Mouse (Mus musculus): ENCODE measurements around the gene Crtc2.
A peak's percentile ranks its signal among the peaks of the same experiment; 100 is the strongest.

Crtc2 gene

GRCm38 (mm10) chr3:90253653-90254418 is at the start of gene Crtc2:
Crtc2 (plus strand) TSS chr3:90254163.
- peak; percentile 97 to 98 for DNase-seq (ENCODE audit: low spot score in 2 of 2)

GRCm38 (mm10) chr3:90204582-90204981 is 49.4 kb upstream of the Crtc2 start:
- DNase-seq (ENCODE audit: low spot score in 2 of 2): no peak

DNA sequence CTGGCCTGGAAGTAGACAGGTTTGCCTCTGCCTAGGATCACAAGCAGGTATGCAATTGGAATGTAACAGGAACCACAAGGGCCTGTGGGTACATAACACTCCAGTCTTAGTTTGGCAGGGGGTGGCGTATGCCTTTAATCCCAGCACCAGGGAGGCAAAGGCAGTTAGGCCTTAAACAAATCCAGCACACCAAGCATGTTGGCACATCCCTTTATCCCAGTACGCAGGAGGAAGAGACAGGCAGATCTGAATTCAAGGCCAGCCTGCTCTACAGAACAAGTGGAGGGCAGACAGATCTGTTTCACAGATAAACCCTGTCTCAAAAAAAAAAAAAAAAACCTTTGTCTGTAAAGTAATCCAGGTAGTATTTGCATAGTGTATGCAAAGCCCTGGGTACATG is 45.3 kb upstream of the Crtc2 start:
- DNase-seq (ENCODE audit: low spot score in 2 of 2): no peak

- DNase-seq (ENCODE audit: low spot score in 2 of 2): no peak
These were observed 43.9 kb upstream of the Crtc2 start for GRCm38 (mm10) chr3:90209908-90210566.

GRCm38 (mm10) chr3:90211475-90212398 is 42.2 kb upstream of the Crtc2 start:
- DNase-seq (ENCODE audit: low spot score in 2 of 2): no peak

GRCm38 (mm10) chr3:90212723-90213122 is 41.2 kb upstream of the Crtc2 start:
- no peak for DNase-seq (ENCODE audit: low spot score in 2 of 2)

- peak; percentile 92 to 95 for DNase-seq (ENCODE audit: low spot score in 2 of 2)
These were observed 40.5 kb upstream of the Crtc2 start, which contains the start of the genes Rps27 and Rab13 for GRCm38 (mm10) chr3:90213377-90213866. Rps27 (minus strand) TSS chr3:90213651. Rab13 (plus strand) TSS chr3:90213695.

DNA sequence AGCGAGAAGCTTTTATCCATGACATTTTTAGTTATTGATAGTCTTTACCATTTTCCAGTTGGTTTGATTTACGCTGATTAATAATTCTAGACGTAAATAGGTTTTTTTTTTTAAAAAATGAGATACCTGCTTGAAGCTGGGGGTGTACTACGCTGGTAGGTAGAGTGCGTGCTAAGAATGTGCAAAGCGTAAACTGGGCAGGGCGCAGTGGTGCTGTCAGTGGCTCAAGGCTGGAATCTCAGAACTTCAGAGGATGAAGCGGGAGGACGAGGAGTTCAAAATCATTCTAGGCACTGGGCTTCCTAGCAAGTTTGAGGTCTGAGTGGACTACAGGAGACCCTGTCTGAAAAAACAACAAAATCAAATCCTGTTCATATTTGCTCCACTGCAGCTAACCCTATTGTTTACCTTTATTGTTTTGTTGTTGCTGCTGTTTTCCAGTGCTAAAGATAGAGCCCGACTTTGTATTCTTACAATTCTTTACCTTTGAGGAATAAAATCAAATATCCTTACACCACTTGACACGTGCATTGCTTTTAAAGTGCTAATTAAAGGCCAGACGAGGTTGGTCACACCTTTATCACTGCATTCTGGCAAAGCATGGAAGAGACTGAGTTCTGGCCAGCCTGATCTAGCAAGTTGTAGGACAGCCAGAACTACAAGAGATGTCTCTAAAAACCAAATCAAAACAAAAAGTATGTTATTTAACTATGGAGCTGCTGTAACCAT is 39.8 kb upstream of the Crtc2 start:
- DNase-seq (ENCODE audit: low spot score in 2 of 2): peak in 1 of 2 experiments; percentile 17

- no peak for DNase-seq (ENCODE audit: low spot score in 2 of 2)
These were observed 38.1 kb upstream of the Crtc2 start for GRCm38 (mm10) chr3:90215825-90216380.

DNA sequence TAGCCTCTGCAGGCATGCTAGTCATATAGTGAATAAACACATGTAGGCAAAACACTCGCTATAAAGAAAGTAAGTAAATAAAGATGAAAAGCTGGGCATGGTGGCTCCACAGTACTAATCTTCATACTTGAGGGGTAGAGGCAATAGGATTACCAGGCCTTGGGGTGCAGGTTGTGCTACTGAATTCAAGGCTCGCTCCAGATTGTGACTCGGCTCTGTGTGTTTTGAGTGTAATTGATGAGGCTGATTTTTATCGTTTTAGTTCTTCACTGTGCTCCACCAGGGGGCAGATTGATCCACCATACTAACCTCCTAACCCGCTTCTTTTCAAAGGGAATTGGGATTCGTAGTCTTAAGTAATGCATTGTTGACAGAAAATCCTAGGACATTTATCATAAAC is 33.9 kb upstream of the Crtc2 start:
- peak; percentile 48 to 69 for DNase-seq (ENCODE audit: low spot score in 2 of 2)

- DNase-seq (ENCODE audit: low spot score in 2 of 2): peak; percentile 24 to 27
These were observed 33.4 kb upstream of the Crtc2 start for GRCm38 (mm10) chr3:90220531-90220951.

- no peak for DNase-seq (ENCODE audit: low spot score in 2 of 2)
These were observed 32.8 kb upstream of the Crtc2 start for GRCm38 (mm10) chr3:90221123-90221522.

DNA sequence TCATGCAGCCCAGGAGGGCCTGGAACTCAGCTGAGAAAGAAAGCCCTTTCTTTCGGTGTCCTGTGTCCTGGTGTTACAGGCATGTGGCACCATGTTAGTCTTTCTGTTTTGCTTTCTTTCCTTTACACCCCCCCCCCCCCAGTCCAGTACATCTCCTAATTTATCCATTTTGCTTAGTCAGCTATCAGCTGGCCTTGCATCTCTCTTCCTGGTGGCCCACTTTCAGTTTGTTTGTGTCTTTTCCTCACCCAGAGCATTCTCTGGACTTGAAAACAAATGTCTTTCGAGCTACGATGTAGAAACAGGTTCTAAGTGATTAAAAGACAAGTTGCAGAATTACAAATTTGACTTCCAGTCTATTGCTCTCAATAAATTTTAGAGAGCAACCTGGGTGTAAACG is 31.5 kb upstream of the Crtc2 start:
- DNase-seq (ENCODE audit: low spot score in 2 of 2): no peak

- DNase-seq (ENCODE audit: low spot score in 2 of 2): no peak
These were observed 31.0 kb upstream of the Crtc2 start for GRCm38 (mm10) chr3:90222941-90223340.

GRCm38 (mm10) chr3:90224331-90224730 is 29.6 kb upstream of the Crtc2 start:
- DNase-seq (ENCODE audit: low spot score in 2 of 2): no peak

DNA sequence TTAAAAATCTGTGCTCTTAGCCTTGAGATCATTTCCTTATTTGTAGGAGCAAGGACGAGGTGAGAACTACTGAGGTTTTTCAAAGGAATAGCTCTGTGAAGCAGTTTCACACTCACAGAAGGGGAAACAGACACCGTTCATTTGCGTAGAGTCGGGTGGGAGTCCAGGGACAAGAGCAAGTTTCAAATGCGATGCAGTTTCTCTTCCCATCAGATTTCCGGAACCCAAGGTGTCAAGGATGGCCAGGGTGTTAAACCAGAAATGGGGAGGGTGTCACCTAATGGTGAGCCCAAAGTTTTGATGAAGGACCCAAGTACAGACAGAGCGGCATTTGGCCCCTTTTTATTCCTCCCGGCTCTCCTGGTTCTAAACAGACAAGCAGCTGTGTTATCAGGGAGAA is 22.9 kb upstream of the Crtc2 start:
- DNase-seq (ENCODE audit: low spot score in 2 of 2): no peak

DNA sequence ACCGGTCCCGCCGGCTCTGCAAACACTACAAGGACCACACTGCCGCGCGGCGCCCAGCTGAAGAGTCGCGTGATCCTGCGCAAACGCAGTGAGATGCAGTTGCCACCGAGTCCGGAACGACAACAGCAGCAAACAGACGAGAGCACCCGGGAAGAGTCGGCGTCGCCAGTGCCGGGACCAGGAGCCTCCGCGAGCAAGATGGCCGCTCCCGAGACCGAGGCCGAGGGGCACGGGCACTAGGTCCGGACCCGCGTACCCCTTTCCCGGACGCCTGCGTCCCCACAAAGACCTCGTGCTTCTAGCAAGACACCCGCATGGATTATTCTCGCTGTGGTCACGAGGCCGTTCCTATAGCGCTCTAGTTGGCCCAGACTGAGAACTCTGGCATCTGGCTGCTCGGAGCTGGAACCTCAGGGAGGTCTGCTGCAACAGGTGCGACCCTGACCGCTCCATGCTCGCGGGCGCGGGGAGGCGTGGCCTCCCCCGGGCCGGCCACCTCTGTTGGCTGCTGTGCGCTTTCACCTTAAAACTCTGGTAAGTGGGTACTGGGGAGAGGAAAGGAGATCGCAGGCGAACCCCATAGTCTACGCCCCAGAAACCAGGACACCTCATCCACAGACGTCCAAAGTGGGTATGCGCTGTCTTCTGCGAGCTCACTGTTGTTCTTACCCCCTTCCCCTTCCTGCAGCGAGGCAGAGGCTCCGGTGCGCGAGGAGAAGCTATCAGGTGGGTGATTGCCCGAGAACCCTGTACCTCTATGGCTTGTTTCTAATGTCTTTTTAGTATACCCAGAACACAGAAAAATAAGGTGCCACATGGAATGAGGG is 22.2 kb upstream of the Crtc2 start, which contains the start of gene Jtb:
Gene Jtb (plus strand): TSS at position 91 of the 827 bp plus-strand sequence.
- DNase-seq (ENCODE audit: low spot score in 2 of 2): peak; percentile 97 to 98

DNA sequence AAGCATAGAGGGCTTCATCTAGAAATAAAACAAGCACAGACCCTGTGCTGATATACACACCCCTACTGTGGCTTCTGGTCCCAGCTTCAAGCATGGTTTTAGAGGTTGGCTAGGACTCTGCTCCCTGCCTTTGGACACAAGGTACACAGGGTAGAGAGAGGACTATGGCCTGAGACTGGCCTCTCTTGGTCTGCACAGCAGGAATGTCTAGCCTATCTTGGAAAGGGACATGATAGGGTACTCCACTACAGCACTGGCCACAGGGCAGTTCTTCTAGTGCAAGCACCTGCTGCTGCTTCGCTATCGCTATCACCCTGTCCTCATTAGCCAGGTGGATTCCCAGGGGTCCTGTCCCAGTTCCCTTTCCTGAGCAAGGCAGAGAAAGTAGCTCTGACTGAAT is 12.7 kb upstream of the Crtc2 start:
- no peak for DNase-seq (ENCODE audit: low spot score in 2 of 2)

- DNase-seq (ENCODE audit: low spot score in 2 of 2): no peak
These were observed 12.1 kb upstream of the Crtc2 start for GRCm38 (mm10) chr3:90241669-90242358.
